Mouse (Mus musculus): ENCODE data around the gene Echdc2.

DNA sequence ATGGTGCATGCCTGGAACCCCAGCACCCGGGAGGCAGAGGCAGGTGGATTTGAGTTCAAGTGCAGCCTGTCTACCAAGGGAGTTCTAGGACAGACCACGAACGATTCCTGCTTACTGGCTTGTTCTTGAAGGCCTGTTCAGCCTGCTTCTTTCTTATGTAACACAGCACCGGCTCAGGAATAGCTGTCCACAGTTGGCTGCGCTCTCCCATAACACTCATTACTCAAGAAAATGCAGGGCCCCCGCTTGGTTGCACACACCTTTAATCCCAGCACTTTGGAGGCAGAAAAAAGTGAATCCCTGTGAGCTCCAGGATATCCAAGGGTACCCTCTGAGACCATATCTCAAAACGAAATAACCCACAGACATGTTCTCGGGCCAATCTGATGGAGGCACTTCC lies 3.3 kb upstream of the Echdc2 start:
- no peak for TF ChIP-seq POLR2A (IDR thresholded peaks at IDR 0.05; ENCODE audit: low read depth, low read length)
- no peak for TF ChIP-seq CTCF (conservative IDR thresholded peaks at IDR 0.05; ENCODE audit: insufficient read depth, insufficient read length, low read depth, low read length)

Data from kidney, adult 2 months (tissue).